Mouse (Mus musculus) embryonic facial prominence, embryonic 14.5 days (tissue): Measurements from ENCODE around the gene Gm5089. TPM values are rescaled to one million over a fixed set of nuclear protein-coding genes. Genes with fewer than 3 reads are reported as not detected.
A peak's percentile ranks its signal among the peaks of the same experiment; 100 is the strongest.

Source experiments
- ATAC-seq: fragments of 200-750 bp; cut with Nextera tagmentation; 2 replicates; pipeline ENCODE4 v1.8.0; 2017; ENCODE audit warnings: low read depth, moderate number of reproducible peaks, moderate TSS enrichment
- DNase-seq: peaks from one replicate; pipeline ENCODE4 v3.0.0-alpha.2; 2015; ENCODE audit warnings: low spot score
- H3K27ac ChIP-seq: fragments of 300-500 bp; sonication (generic); replicated peaks from 2 replicates; pipeline ENCODE4 v1.5.1; 2014; ENCODE audit warnings: low read depth, mild to moderate bottlenecking, low read length, moderate library complexity
- H3K27me3 ChIP-seq: fragments of 300-500 bp; sonication (generic); replicated peaks from 2 replicates; pipeline ENCODE4 v1.6.1; 2014; ENCODE audit warnings: low read length; ENCODE audit not compliant: control insufficient read depth, insufficient read depth
- H3K36me3 ChIP-seq: fragments of 300-500 bp; sonication (generic); 2 replicates; pipeline ENCODE4 v1.6.1; 2014; ENCODE audit warnings: low read length, mixed read lengths; ENCODE audit not compliant: control insufficient read depth, insufficient read depth
- H3K4me1 ChIP-seq: fragments of 300-500 bp; sonication (generic); 2 replicates; pipeline ENCODE4 v1.6.1; 2014; ENCODE audit warnings: antibody characterized with exemption, low read length; ENCODE audit not compliant: control insufficient read depth, insufficient read depth
- H3K4me2 ChIP-seq: fragments of 300-500 bp; sonication (generic); 2 replicates; pipeline ENCODE4 v1.6.1; 2014; ENCODE audit warnings: low read depth, mild to moderate bottlenecking, low read length, moderate library complexity, mixed read lengths
- H3K4me3 ChIP-seq: fragments of 300-500 bp; sonication (generic); 2 replicates; pipeline ENCODE4 v1.5.1; 2014; ENCODE audit warnings: low read depth, mild to moderate bottlenecking, low read length
- H3K9ac ChIP-seq: fragments of 300-500 bp; sonication (generic); 2 replicates; pipeline ENCODE4 v1.6.1; 2014; ENCODE audit warnings: low read depth, mild to moderate bottlenecking, low read length, moderate library complexity, mixed read lengths
- H3K9me3 ChIP-seq: fragments of 300-500 bp; sonication (generic); 2 replicates; pipeline ENCODE4 v1.6.1; 2016; ENCODE audit warnings: low read length; ENCODE audit not compliant: control insufficient read depth
- WGBS: fragments of 180-500 bp; shearing (Covaris S2); extraction: QIAGEN DNeasy Blood & Tissue Kit; methylation state at CpG from one replicate; pipeline ENCODE4 v1.1.7; 2014; 5-methylcytosine and 5-hydroxymethylcytosine counted together
- polyA plus RNA-seq: library from polyadenylated mRNA; unstranded; fragments of >200 nt; fragmentation: Nextera tagmentation; extraction: Ambion mirVana; gene quantifications from 2 replicates; pipeline ENCODE4 v1.2.1, GENCODE M21; 2014

Gene Gm5089
- polyA plus RNA-seq, 1 experiment from 2014 or later = not detected

- DNase-seq (no peak), ATAC-seq (no peak)
- H3K27me3 ChIP-seq = peaks cover 93% of the 10 kb centered on the region
- 2% methylated on average over 12 of the region's 12 CpGs for WGBS
- H3K9ac ChIP-seq = no peak overlapping the region
- no peak overlapping the region for H3K4me3 ChIP-seq
- H3K36me3 ChIP-seq = no peaks in the 10 kb centered on the region
- no peak overlapping the region; the same call in 1 of the 2 replicates for H3K4me2 ChIP-seq
- no peaks in the 10 kb centered on the region for H3K9me3 ChIP-seq
- no peaks in the 10 kb centered on the region for H3K4me1 ChIP-seq
- no peak overlapping the region for H3K27ac ChIP-seq
Measured at GRCm38 (mm10) chr14:122485635-122486181, 34.8 kb upstream of the Gm5089 start.

- Histone ChIP-seq H3K27me3 (peaks cover 92% of the 10 kb centered on the region), H3K4me1 (no peaks in the 10 kb centered on the region), H3K27ac (no peak overlapping the region), H3K4me3 (no peak overlapping the region), H3K36me3 (no peaks in the 10 kb centered on the region), H3K9me3 (no peaks in the 10 kb centered on the region), H3K4me2 (no peak overlapping the region; the same call in 1 of the 2 replicates), H3K9ac (no peak overlapping the region)
- ATAC-seq (no peak), DNase-seq (no peak)
- 3% methylated on average over 22 of the region's 24 CpGs for WGBS
Measured at GRCm38 (mm10) chr14:122484844-122485551, 34.1 kb upstream of the Gm5089 start.

GRCm38 (mm10) chr14:122484458-122484843 is 33.5 kb upstream of the Gm5089 start:
- H3K27me3 ChIP-seq = peaks cover 90% of the 10 kb centered on the region
- ATAC-seq = no peak
- no peak overlapping the region for H3K4me2 ChIP-seq
- no peak overlapping the region for H3K9ac ChIP-seq
- WGBS = 7% methylated on average over 2 of the region's 4 CpGs
- H3K4me1 ChIP-seq = no peaks in the 10 kb centered on the region
- no peak overlapping the region for H3K27ac ChIP-seq
- no peaks in the 10 kb centered on the region for H3K36me3 ChIP-seq
- no peaks in the 10 kb centered on the region for H3K9me3 ChIP-seq
- DNase-seq = no peak
- H3K4me3 ChIP-seq = no peak overlapping the region

- 6% methylated on average over 18 of the region's 18 CpGs for WGBS
- no peak overlapping the region for H3K4me2 ChIP-seq
- no peaks in the 10 kb centered on the region for H3K36me3 ChIP-seq
- DNase-seq = no peak
- H3K27ac ChIP-seq = no peak overlapping the region
- no peak overlapping the region for H3K9ac ChIP-seq
- ATAC-seq = no peak
- H3K4me1 ChIP-seq = no peaks in the 10 kb centered on the region
- no peaks in the 10 kb centered on the region for H3K9me3 ChIP-seq
- peaks cover 92% of the 10 kb centered on the region for H3K27me3 ChIP-seq
- H3K4me3 ChIP-seq = no peak overlapping the region
Measured at GRCm38 (mm10) chr14:122483556-122484421, 32.9 kb upstream of the Gm5089 start.

GRCm38 (mm10) chr14:122483024-122483385 is 32.1 kb upstream of the Gm5089 start:
- ATAC-seq (no peak), DNase-seq (no peak)
- H3K27me3 ChIP-seq = peaks cover 95% of the 10 kb centered on the region
- no peak overlapping the region for H3K27ac ChIP-seq
- no peak overlapping the region for H3K4me3 ChIP-seq
- H3K36me3 ChIP-seq = no peaks in the 10 kb centered on the region
- H3K9me3 ChIP-seq = no peaks in the 10 kb centered on the region
- H3K9ac ChIP-seq = no peak overlapping the region
- WGBS = 5% methylated on average over 5 of the region's 5 CpGs
- H3K4me1 ChIP-seq = no peaks in the 10 kb centered on the region
- H3K4me2 ChIP-seq = peak overlapping the region; percentile 21; the same call in 1 of the 2 replicates

GRCm38 (mm10) chr14:122482081-122483023 is 31.4 kb upstream of the Gm5089 start:
- Histone ChIP-seq H3K36me3 (no peaks in the 10 kb centered on the region), H3K4me1 (no peaks in the 10 kb centered on the region), H3K4me3 (peak overlapping the region; percentile 11; the same call in 1 of the 2 replicates), H3K9me3 (no peaks in the 10 kb centered on the region), H3K27ac (no peak overlapping the region), H3K27me3 (peaks cover 96% of the 10 kb centered on the region), H3K9ac (no peak overlapping the region; the same call in 1 of the 2 replicates), H3K4me2 (peak overlapping the region; percentile 21; the same call in 1 of the 2 replicates)
- 3% methylated on average over 34 of the region's 38 CpGs for WGBS
- DNase-seq (no peak), ATAC-seq (peak; percentile 24; the same call in 1 of the 2 replicates)

GRCm38 (mm10) chr14:122481181-122481580 is 30.3 kb upstream of the Gm5089 start:
- WGBS = 4% methylated on average over 15 of the region's 15 CpGs
- Histone ChIP-seq H3K9me3 (no peaks in the 10 kb centered on the region), H3K36me3 (no peaks in the 10 kb centered on the region), H3K27me3 (peaks cover 97% of the 10 kb centered on the region), H3K4me1 (no peaks in the 10 kb centered on the region), H3K4me3 (no peak overlapping the region; the same call in 1 of the 2 replicates), H3K27ac (no peak overlapping the region; the same call in 1 of the 2 replicates), H3K9ac (no peak overlapping the region; the same call in 1 of the 2 replicates), H3K4me2 (peak overlapping the region; percentile 21; the same call in 1 of the 2 replicates)
- ATAC-seq (0 out of 2 replicates have a peak, but pooled peaks have one; percentile 24), DNase-seq (no peak)
